Mouse (Mus musculus) midbrain, embryonic 10.5 days (tissue): ENCODE measurements at regions not wholly inside any gene's neighbourhood (a gene's known extent, or its start where the extent isn't known, plus 50 kb on each side); places are given as distances from the start of the nearest gene placed in this dataset.

Experiments used
- DNase-seq: peaks from one replicate; pipeline ENCODE4 v3.0.0-alpha.2; 2017; ENCODE audit warnings: low spot score
- H3K27ac ChIP-seq: fragments of 300-500 bp; sonication (generic); replicated peaks from 2 replicates; pipeline ENCODE4 v1.5.1; 2016; ENCODE audit warnings: mild to moderate bottlenecking
- H3K27me3 ChIP-seq: fragments of 300-500 bp; sonication (generic); 2 replicates; pipeline ENCODE4 v1.6.1; 2016; ENCODE audit warnings: low read depth, mild to moderate bottlenecking; ENCODE audit not compliant: poor library complexity, severe bottlenecking
- H3K36me3 ChIP-seq: fragments of 300-500 bp; sonication (generic); 2 replicates; pipeline ENCODE4 v1.6.1; 2016; ENCODE audit warnings: mild to moderate bottlenecking, moderate library complexity
- H3K4me1 ChIP-seq: fragments of 300-500 bp; sonication (generic); 2 replicates; pipeline ENCODE4 v1.6.1; 2016
- H3K4me3 ChIP-seq: fragments of 300-500 bp; sonication (generic); 2 replicates; pipeline ENCODE4 v1.5.1; 2016; ENCODE audit warnings: mild to moderate bottlenecking, moderate library complexity
- H3K9me3 ChIP-seq: fragments of 300-500 bp; sonication (generic); replicated peaks from 2 replicates; pipeline ENCODE4 v1.6.1; 2016; ENCODE audit warnings: mild to moderate bottlenecking
- WGBS: fragments of 180-500 bp; shearing (Covaris S2); methylation state at CpG from one replicate; pipeline ENCODE4 v1.1.7; 2016; 5-methylcytosine and 5-hydroxymethylcytosine counted together

GRCm38 (mm10) chr10:44849016-44849415 is 218.0 kb upstream of the Prep start:
- DNase-seq = no peak
- H3K27me3 ChIP-seq = peaks cover 9% of the 10 kb centered on the region
- H3K4me1 ChIP-seq = peaks cover 13% of the 10 kb centered on the region
- no peak overlapping the region for H3K4me3 ChIP-seq
- no peaks in the 10 kb centered on the region for H3K36me3 ChIP-seq
- H3K9me3 ChIP-seq = no peaks in the 10 kb centered on the region
- WGBS = 80% methylated on average over 4 of the region's 4 CpGs
- no peak overlapping the region for H3K27ac ChIP-seq

GRCm38 (mm10) chr10:44846765-44847164 is 220.2 kb upstream of the Prep start:
- Histone ChIP-seq H3K27me3 (peaks cover 9% of the 10 kb centered on the region), H3K4me1 (peaks cover 13% of the 10 kb centered on the region), H3K9me3 (no peaks in the 10 kb centered on the region), H3K36me3 (no peaks in the 10 kb centered on the region), H3K4me3 (no peak overlapping the region), H3K27ac (no peak overlapping the region)
- WGBS = 78% methylated on average over 3 of the region's 3 CpGs
- no peak for DNase-seq

GRCm38 (mm10) chr10:44846149-44846548 is 220.9 kb upstream of the Prep start:
- Histone ChIP-seq H3K4me1 (peaks cover 13% of the 10 kb centered on the region), H3K27ac (peak overlapping the region; percentile 46; the same call in 1 of the 2 replicates), H3K36me3 (no peaks in the 10 kb centered on the region), H3K9me3 (no peaks in the 10 kb centered on the region), H3K27me3 (peaks cover 9% of the 10 kb centered on the region), H3K4me3 (no peak overlapping the region)
- peak; percentile 21 for DNase-seq
- 18% methylated on average over 2 of the region's 2 CpGs for WGBS

- no peak overlapping the region for H3K27ac ChIP-seq
- H3K4me3 ChIP-seq = no peak overlapping the region
- peaks cover under 1% of the 10 kb centered on the region; the same call in 1 of the 2 replicates for H3K4me1 ChIP-seq
- 92% methylated on average over 2 of the region's 2 CpGs for WGBS
- DNase-seq = no peak
- H3K9me3 ChIP-seq = no peaks in the 10 kb centered on the region
- H3K27me3 ChIP-seq = peaks cover 9% of the 10 kb centered on the region
- no peaks in the 10 kb centered on the region for H3K36me3 ChIP-seq
Observed at GRCm38 (mm10) chr10:44840449-44840848, 226.6 kb upstream of the Prep start.

GRCm38 (mm10) chr10:44832455-44832854 is 234.5 kb upstream of the Prep start:
- Histone ChIP-seq H3K9me3 (no peaks in the 10 kb centered on the region), H3K36me3 (no peaks in the 10 kb centered on the region), H3K4me1 (no peaks in the 10 kb centered on the region), H3K4me3 (no peak overlapping the region), H3K27ac (no peak overlapping the region), H3K27me3 (no peaks in the 10 kb centered on the region)
- 100% methylated on average over 1 of the region's 1 CpGs for WGBS
- no peak for DNase-seq

- Histone ChIP-seq H3K4me1 (no peaks in the 10 kb centered on the region), H3K27ac (no peak overlapping the region), H3K9me3 (no peaks in the 10 kb centered on the region), H3K4me3 (no peak overlapping the region), H3K27me3 (no peaks in the 10 kb centered on the region), H3K36me3 (no peaks in the 10 kb centered on the region)
- WGBS = 82% methylated on average over 3 of the region's 3 CpGs
- DNase-seq = no peak
Observed at GRCm38 (mm10) chr10:44826271-44826670, 240.7 kb upstream of the Prep start.

GRCm38 (mm10) chr10:44821666-44822065 is 245.3 kb upstream of the Prep start:
- Histone ChIP-seq H3K27ac (no peak overlapping the region), H3K36me3 (no peaks in the 10 kb centered on the region), H3K4me3 (no peak overlapping the region), H3K4me1 (no peaks in the 10 kb centered on the region), H3K9me3 (no peaks in the 10 kb centered on the region), H3K27me3 (no peaks in the 10 kb centered on the region)
- DNase-seq = no peak
- WGBS = 91% methylated on average over 3 of the region's 3 CpGs

GRCm38 (mm10) chr10:44820379-44820778 is 246.6 kb upstream of the Prep start:
- 75% methylated on average over 2 of the region's 2 CpGs for WGBS
- Histone ChIP-seq H3K9me3 (no peaks in the 10 kb centered on the region), H3K4me1 (no peaks in the 10 kb centered on the region), H3K27ac (no peak overlapping the region), H3K36me3 (no peaks in the 10 kb centered on the region), H3K4me3 (no peak overlapping the region), H3K27me3 (no peaks in the 10 kb centered on the region)
- no peak for DNase-seq

GRCm38 (mm10) chr10:44819361-44819760 is 247.6 kb upstream of the Prep start:
- DNase-seq = no peak
- H3K27me3 ChIP-seq = no peaks in the 10 kb centered on the region
- no peaks in the 10 kb centered on the region for H3K36me3 ChIP-seq
- WGBS = 88% methylated on average over 2 of the region's 2 CpGs
- no peaks in the 10 kb centered on the region for H3K9me3 ChIP-seq
- no peaks in the 10 kb centered on the region for H3K4me1 ChIP-seq
- no peak overlapping the region for H3K27ac ChIP-seq
- no peak overlapping the region for H3K4me3 ChIP-seq

- H3K27ac ChIP-seq = no peak overlapping the region
- no peaks in the 10 kb centered on the region for H3K9me3 ChIP-seq
- no peaks in the 10 kb centered on the region for H3K36me3 ChIP-seq
- 88% methylated on average over 1 of the region's 1 CpGs for WGBS
- DNase-seq = no peak
- H3K27me3 ChIP-seq = no peaks in the 10 kb centered on the region
- no peak overlapping the region for H3K4me3 ChIP-seq
- H3K4me1 ChIP-seq = no peaks in the 10 kb centered on the region
Observed at GRCm38 (mm10) chr10:44818615-44819014, 248.4 kb upstream of the Prep start.

GRCm38 (mm10) chr10:44796205-44796604 is 267.9 kb upstream of the Prdm1 start:
- no peak overlapping the region for H3K4me3 ChIP-seq
- H3K36me3 ChIP-seq = no peaks in the 10 kb centered on the region
- H3K4me1 ChIP-seq = no peaks in the 10 kb centered on the region
- H3K9me3 ChIP-seq = peaks cover 8% of the 10 kb centered on the region; the same call in 1 of the 2 replicates
- H3K27ac ChIP-seq = no peak overlapping the region
- no peaks in the 10 kb centered on the region for H3K27me3 ChIP-seq
- no peak for DNase-seq
- 75% methylated on average over 1 of the region's 1 CpGs for WGBS

GRCm38 (mm10) chr10:44785386-44785785 is 257.1 kb upstream of the Prdm1 start:
- DNase-seq = no peak
- H3K9me3 ChIP-seq = no peaks in the 10 kb centered on the region

GRCm38 (mm10) chr10:44780381-44780958 is 252.2 kb upstream of the Prdm1 start:
- no peak overlapping the region for H3K27ac ChIP-seq
- H3K27me3 ChIP-seq = no peaks in the 10 kb centered on the region
- H3K9me3 ChIP-seq = no peaks in the 10 kb centered on the region
- no peak overlapping the region for H3K4me3 ChIP-seq
- H3K36me3 ChIP-seq = no peaks in the 10 kb centered on the region
- 91% methylated on average over 5 of the region's 5 CpGs for WGBS
- no peak for DNase-seq
- H3K4me1 ChIP-seq = peaks cover 4% of the 10 kb centered on the region; the same call in 1 of the 2 replicates

More at GRCm38 (mm10) chr10:44785386-44785785, 257.1 kb upstream of the Prdm1 start:
- no peaks in the 10 kb centered on the region for H3K27me3 ChIP-seq
- no peaks in the 10 kb centered on the region for H3K36me3 ChIP-seq
- no peak overlapping the region for H3K27ac ChIP-seq
- 81% methylated on average over 6 of the region's 6 CpGs for WGBS
- no peak overlapping the region for H3K4me3 ChIP-seq
- no peaks in the 10 kb centered on the region for H3K4me1 ChIP-seq
